Mouse (Mus musculus): ENCODE data around the gene Ankrd36.
"Not testable (repeated sequence)": the region's sequence is repeated elsewhere in the genome, so short reads cannot be mapped to it uniquely, and the experiment has no call there.

Ankrd36 gene

GRCm38 (mm10) chr11:5546693-5547092 is 22.8 kb upstream of the Ankrd36 start:
- DNase-seq (ENCODE audit: low read depth), result no peak

GRCm38 (mm10) chr11:5551430-5551829 is 18.1 kb upstream of the Ankrd36 start:
- no peak for DNase-seq (ENCODE audit: low read depth)

- DNase-seq (ENCODE audit: low read depth), result no peak
Observed at GRCm38 (mm10) chr11:5551931-5552330, 17.6 kb upstream of the Ankrd36 start.

GRCm38 (mm10) chr11:5560273-5560672 is 9.2 kb upstream of the Ankrd36 start:
- no peak for DNase-seq (ENCODE audit: low read depth)

- DNase-seq (ENCODE audit: low read depth), result no peak
Observed at GRCm38 (mm10) chr11:5562625-5563268, 6.7 kb upstream of the Ankrd36 start.

- DNase-seq (ENCODE audit: low read depth), result no peak
Observed at GRCm38 (mm10) chr11:5563898-5564297, 5.6 kb upstream of the Ankrd36 start.

GRCm38 (mm10) chr11:5565596-5565995 is 3.9 kb upstream of the Ankrd36 start:
- no peak for DNase-seq (ENCODE audit: low read depth)

- no peak for DNase-seq (ENCODE audit: low read depth)
Observed at GRCm38 (mm10) chr11:5566506-5566905, 3.0 kb upstream of the Ankrd36 start.

GRCm38 (mm10) chr11:5567654-5568053 is 1.8 kb upstream of the Ankrd36 start:
- no peak for DNase-seq (ENCODE audit: low read depth)

GRCm38 (mm10) chr11:5568082-5568481 is 1.4 kb upstream of the Ankrd36 start:
- DNase-seq (ENCODE audit: low read depth), result no peak

- DNase-seq (ENCODE audit: low read depth), result no peak
Observed at GRCm38 (mm10) chr11:5571856-5572255, 2.4 kb downstream of the Ankrd36 start.

- peak; percentile 72 for DNase-seq (ENCODE audit: low read depth)
Observed at GRCm38 (mm10) chr11:5573821-5574220, 4.3 kb downstream of the Ankrd36 start.

- peak; percentile 46 for DNase-seq (ENCODE audit: low read depth)
Observed at GRCm38 (mm10) chr11:5575046-5575445, 5.6 kb downstream of the Ankrd36 start.

- DNase-seq (ENCODE audit: low read depth), result no peak
Observed at GRCm38 (mm10) chr11:5592336-5592735, 22.9 kb downstream of the Ankrd36 start.

- peak; percentile 43 for DNase-seq (ENCODE audit: low read depth)
Observed at GRCm38 (mm10) chr11:5595381-5595791, 25.9 kb downstream of the Ankrd36 start.

- DNase-seq (ENCODE audit: low read depth), result no peak
Observed at GRCm38 (mm10) chr11:5595792-5596191, 26.3 kb downstream of the Ankrd36 start.

- no peak for DNase-seq (ENCODE audit: low read depth)
Observed at GRCm38 (mm10) chr11:5596756-5597155, 27.3 kb downstream of the Ankrd36 start.

- no peak for DNase-seq (ENCODE audit: low read depth)
Observed at GRCm38 (mm10) chr11:5605421-5605820, 35.9 kb downstream of the Ankrd36 start.

GRCm38 (mm10) chr11:5611918-5612317 is 42.4 kb downstream of the Ankrd36 start:
- DNase-seq (ENCODE audit: low read depth), result not testable (repeated sequence)

- no peak for DNase-seq (ENCODE audit: low read depth)
Observed at GRCm38 (mm10) chr11:5614453-5614852, 45.0 kb downstream of the Ankrd36 start.

- no peak for DNase-seq (ENCODE audit: low read depth)
Observed at GRCm38 (mm10) chr11:5625101-5625500, 55.6 kb downstream of the Ankrd36 start.

GRCm38 (mm10) chr11:5629033-5629432 is 59.5 kb downstream of the Ankrd36 start:
- DNase-seq (ENCODE audit: low read depth), result peak; percentile 58

GRCm38 (mm10) chr11:5643085-5643484 is 73.6 kb downstream of the Ankrd36 start:
- DNase-seq (ENCODE audit: low read depth), result no peak

- peak; percentile 8 for DNase-seq (ENCODE audit: low read depth)
Observed at GRCm38 (mm10) chr11:5650321-5650720, 80.8 kb downstream of the Ankrd36 start.

Measured in c-Kit-positive CD71-positive TER-119-negative erythroid progenitor cells, embryonic 14.5 days (primary cell).